Mouse (Mus musculus): Measurements from ENCODE around the gene Entpd5. TPM values are rescaled to one million over a fixed set of nuclear protein-coding genes. Genes with fewer than 3 reads are reported as not detected.

Entpd5 gene
- total RNA-seq, 1 experiment: 6.9 TPM

DNA sequence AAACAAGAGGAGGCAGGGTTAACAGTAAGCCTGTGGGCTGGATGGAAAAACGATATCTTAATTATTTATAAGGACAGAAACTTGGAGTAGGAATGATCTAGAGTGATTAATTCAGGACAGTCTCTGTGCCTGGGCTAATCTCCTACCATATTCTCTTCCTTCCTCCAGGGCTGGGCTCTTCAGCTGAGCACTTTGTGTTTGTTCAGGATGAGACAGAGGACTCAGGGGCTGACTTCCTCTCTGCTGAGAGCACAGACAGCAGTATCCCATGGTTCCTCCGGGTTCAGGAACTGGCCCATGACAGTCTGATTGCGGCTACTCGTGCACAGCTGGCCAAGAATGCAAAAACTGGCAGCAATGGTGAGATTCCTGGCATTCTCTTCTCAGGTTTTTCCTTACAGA, 81.7 kb downstream of the Entpd5 start:
- Histone ChIP-seq H3K9me3 (ENCODE audit: control insufficient read depth, insufficient read depth, low read depth, low read length) (no peaks in the 10 kb centered on the region), H3K27ac (ENCODE audit: insufficient read depth, low read depth, low read length, poor library complexity, severe bottlenecking) (no peak overlapping the region), H3K4me1 (ENCODE audit: control insufficient read depth in 2 of 2, insufficient read depth in 2 of 2, low read length in 2 of 2, poor library complexity in 1 of 2) (no peaks in the 10 kb centered on the region), H3K4me3 (ENCODE audit: insufficient read depth in 1 of 2, low read depth in 1 of 2, low read length in 2 of 2, poor library complexity in 1 of 2, severe bottlenecking in 1 of 2) (no peak overlapping the region), H3K9ac (ENCODE audit: insufficient read depth, low read depth, low read length, poor library complexity, severe bottlenecking) (no peak overlapping the region), H3K36me3 (ENCODE audit: control insufficient read depth, insufficient read depth, low read length, poor library complexity, severe bottlenecking) (peaks cover 23% of the 10 kb centered on the region)
- TF ChIP-seq ZC3H11A (IDR thresholded peaks at IDR 0.05; ENCODE audit: borderline replicate concordance, low read depth, low read length) (no peak), ZNF384 (IDR thresholded peaks at IDR 0.05; ENCODE audit: low read depth, low read length) (no peak), HCFC1 (IDR thresholded peaks at IDR 0.05; ENCODE audit: borderline replicate concordance, insufficient read depth, low read length) (no peak), MAFK (IDR thresholded peaks at IDR 0.05; ENCODE audit: insufficient read depth, low read depth, low read length) (no peak), CHD2 (IDR thresholded peaks at IDR 0.05; ENCODE audit: low read depth, low read length) (no peak)
- in situ Hi-C loops (cut with MboI; ENCODE audit: low sequenced_read_pairs in 2 of 2, unreplicated experiment in 2 of 2): no loop called here
- DNase-seq (ENCODE audit: low read depth, low spot score): no peak

Other genes with a start within 250 kb of the Entpd5 start
- 9.6 and 19.3 TPM in 2 replicates for gene Elmsan1, start 190.1 kb downstream of the Entpd5 start, total RNA-seq (2012; rRNA removed)
- gene Ptgr2, start 123.8 kb downstream of the Entpd5 start, total RNA-seq (2012; rRNA removed): 16.2 and 16.7 TPM in 2 replicates
- gene Zfp410, start 92.2 kb downstream of the Entpd5 start, total RNA-seq (2012; rRNA removed): 36.5 and 39.6 TPM in 2 replicates
- gene Coq6, start 47.4 kb downstream of the Entpd5 start, total RNA-seq (2012; rRNA removed): 49.6 and 82.6 TPM in 2 replicates
- 2.9 and 3.7 TPM in 2 replicates for gene Fam161b, start 47.2 kb downstream of the Entpd5 start, total RNA-seq (2012; rRNA removed)
- 0.63 and 1.2 TPM in 2 replicates for gene Bbof1, start within 50 bp of the Entpd5 start, total RNA-seq (2012; rRNA removed)
- 15.5 and 20.8 TPM in 2 replicates for gene Rnf113a2, start 8.2 kb upstream of the Entpd5 start, total RNA-seq (2012; rRNA removed)
- gene Aldh6a1, start 42.0 kb upstream of the Entpd5 start, total RNA-seq (2012; rRNA removed): 11.4 and 11.9 TPM in 2 replicates
- 10.5 and 13.0 TPM in 2 replicates for gene Lin52, start 42.4 kb upstream of the Entpd5 start, total RNA-seq (2012; rRNA removed)
- gene Vsx2, start 160.7 kb upstream of the Entpd5 start, total RNA-seq (2012; rRNA removed): 0.05 TPM in 1 of 2 replicates, not detected in the other
- 26.9 and 49.5 TPM in 2 replicates for gene Abcd4, start 208.4 kb upstream of the Entpd5 start, total RNA-seq (2012; rRNA removed)
- gene Vrtn, start 232.0 kb upstream of the Entpd5 start, total RNA-seq (2012; rRNA removed): 4.1 and 5.8 TPM in 2 replicates

All from ES-E14 (cell line).